Mouse (Mus musculus): ENCODE data around the gene Olfr709-ps1.
"Not testable (repeated sequence)": the region's sequence is repeated elsewhere in the genome, so short reads cannot be mapped to it uniquely, and the experiment has no call there.

Gene Olfr709-ps1

DNA sequence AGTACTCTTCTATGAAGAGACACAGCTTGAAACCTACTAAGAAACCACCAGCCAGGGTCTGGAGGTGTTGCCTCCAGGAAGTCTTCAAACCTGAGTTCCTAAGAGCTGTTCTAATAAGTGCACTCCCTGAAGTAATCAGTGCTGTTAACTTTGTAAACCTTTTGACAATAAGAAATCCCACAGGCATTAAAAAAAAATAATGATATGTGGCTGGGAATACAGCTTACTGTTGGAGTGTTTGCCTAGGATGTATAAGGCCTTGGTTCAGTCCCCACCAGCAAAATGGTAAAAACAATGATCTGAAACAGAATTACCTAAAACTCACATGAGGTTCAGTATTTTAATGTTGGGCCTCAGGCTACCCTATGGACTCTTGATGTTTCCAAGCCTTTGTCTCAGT is at the start of gene Olfr709-ps1:
Gene Olfr709-ps1 (minus strand): TSS at position 101 of the 400 bp plus-strand sequence.
- no peak for DNase-seq

DNA sequence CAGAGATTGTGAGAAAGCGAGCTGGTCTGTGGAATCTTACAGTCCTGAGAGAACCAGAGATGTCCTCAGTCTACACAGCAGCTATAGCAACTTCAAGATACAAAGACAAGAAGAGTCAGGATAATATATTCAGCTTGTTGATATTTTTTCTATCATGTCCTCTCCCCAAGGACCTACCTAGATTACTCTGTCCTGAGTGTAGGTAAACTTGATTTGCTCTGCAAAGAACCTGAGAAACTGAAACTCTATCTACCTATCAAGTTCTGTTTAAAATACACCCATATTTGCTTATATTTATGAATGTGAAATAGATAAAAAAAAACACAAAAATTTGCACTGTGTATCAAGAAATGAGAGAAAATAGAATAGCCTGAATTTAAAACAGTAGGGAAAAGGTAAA is 43.3 kb upstream of the Olfr709-ps1 start, which contains the start of gene Olfr711:
Gene Olfr711 (minus strand): TSS at position 101 of the 400 bp plus-strand sequence.
- no peak for DNase-seq

DNA sequence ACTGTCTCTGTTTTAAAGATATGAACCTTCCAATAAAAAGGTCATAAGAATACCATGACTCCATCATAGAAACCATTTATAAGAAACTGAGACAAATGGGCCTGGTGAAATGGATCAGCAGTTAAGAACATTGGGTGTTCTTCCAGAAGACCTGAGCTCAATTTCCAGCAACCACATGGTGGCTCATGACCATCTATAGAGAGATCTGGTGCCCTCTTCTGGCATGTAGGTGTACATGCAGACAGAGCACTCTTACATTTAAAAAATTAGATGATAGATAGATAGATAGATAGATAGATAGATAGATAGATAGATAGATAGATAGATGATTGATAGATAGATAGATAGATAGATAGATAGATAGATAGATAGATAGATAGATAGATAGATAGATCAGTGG is 35.5 kb upstream of the Olfr709-ps1 start:
- DNase-seq: not testable (repeated sequence)

DNA sequence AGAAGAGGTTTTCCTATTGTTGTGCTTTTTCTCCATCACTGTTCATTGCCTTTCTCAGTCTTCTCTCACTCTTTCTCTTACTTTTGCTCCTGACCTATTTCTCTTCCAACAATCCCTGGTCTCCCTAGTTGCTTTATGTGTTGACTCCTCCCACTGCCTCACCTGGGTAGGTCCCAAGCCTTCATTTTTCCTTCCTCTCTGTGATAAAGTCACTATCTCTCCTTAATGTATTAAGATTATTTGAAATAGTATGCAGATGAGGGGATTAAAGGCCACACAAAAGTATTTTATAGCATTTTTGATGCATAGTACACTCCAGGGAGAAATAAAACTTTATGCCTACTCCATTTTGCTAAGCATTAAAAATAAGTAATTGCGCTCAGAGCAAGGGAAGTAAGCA is 31.8 kb upstream of the Olfr709-ps1 start, which contains the start of gene Olfr6:
Gene Olfr6 (minus strand): TSS at position 101 of the 400 bp plus-strand sequence.
- DNase-seq: no peak

DNA sequence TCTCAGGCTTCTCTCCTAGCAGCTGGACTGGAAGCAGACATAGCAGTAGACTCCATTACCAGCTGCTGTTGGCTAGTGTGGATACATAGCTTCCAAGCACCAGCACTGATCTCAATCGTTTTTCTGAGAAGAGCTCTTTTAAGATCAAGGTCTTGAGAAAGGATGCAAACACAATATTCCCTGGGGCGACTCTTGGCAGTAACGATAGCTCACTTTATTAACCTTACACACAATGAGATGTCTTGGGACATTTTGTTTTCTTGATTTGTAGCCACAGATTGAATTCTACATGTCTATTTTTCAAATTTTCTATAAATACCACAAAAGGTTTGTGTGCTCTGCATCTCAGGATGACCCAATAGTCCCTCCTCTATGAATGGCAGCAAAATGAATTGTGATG is 16.2 kb upstream of the Olfr709-ps1 start, which contains the start of gene Olfr710:
Gene Olfr710 (minus strand): TSS at position 101 of the 400 bp plus-strand sequence.
- DNase-seq: no peak

DNA sequence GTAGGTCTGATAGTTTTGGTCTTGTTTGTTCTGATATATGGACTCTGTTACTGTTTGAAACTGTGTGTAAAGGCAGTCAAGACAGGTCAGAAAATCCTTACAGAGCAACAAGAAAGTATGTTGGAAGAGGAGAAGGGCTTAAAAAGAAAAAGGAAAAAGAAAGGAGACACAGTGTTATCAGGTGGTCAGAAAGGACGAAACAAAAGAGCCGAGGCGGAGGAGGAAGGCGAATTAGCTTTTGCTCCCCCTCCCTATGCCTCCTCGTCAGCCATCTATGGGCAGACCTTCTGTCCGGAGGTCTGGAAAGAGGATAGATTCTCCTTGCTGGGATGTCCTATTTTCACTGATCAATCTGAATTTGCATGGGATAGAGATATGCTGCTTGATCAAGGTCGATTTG is 11.1 kb downstream of the Olfr709-ps1 start:
- DNase-seq: not testable (repeated sequence)

DNA sequence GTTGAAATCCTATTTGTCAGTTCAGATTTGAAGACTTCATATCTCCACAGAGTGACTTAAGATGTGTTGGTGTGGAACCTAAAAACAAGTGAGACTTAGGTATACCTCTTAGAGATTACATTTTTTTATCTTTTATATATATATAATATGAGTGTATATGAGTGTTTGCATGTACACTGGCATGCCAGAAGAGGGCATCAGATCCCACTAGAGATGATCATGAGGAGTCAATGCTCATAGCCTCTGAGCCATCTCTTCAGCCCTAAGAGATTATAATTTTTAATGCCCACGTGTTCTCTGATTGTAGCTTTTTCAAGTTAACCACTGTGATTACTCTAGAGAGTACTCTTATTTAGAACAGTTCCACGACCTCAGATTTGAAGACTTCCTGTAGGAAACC is 24.3 kb downstream of the Olfr709-ps1 start, which contains the start of gene Olfr1532-ps1:
Gene Olfr1532-ps1 (plus strand): TSS at position 326 of the 400 bp plus-strand sequence.
- no peak for DNase-seq

DNA sequence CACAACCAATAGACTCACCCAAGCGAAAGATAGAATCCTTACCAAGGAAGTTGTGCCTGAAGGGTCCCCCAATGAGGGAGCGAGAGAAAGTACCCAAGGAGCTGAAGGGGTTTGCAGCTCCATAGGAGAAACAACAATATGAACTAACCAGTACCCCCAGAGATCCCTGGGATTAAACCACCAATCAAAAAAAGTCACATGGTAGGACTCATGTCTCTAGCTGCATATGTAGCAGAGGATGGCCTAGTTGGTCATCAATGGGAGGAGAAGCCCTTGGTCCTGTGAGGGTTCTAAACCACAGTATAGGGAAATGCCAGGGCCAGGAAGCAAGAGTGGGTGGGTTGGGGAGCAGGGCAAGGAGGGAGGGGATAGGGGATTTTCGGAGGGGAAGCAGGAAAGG is 30.9 kb downstream of the Olfr709-ps1 start, which contains the start of gene Olfr707:
Gene Olfr707 (minus strand): TSS at position 101 of the 400 bp plus-strand sequence.
- not testable (repeated sequence) for DNase-seq

DNA sequence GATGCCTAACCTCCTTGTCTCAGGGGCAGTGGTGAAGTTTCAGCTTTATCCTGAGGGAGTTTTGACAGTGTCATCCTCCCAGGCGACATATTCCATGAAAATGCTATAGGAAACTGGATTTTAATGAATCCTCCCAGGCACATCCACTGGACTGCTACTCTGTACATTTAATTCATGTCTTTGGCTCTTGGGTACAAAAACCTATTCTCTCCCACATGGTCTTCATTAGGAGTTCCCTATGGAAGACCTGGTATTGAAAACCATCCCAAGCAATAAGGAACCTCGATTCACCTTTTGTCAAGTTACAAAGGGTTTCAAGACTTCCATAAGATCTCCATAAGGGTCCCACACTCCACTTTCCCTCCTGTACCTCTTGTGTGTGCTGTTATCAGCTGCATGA is 44.0 kb downstream of the Olfr709-ps1 start, which contains the start of gene Olfr706:
Gene Olfr706 (minus strand): TSS at position 101 of the 400 bp plus-strand sequence.
- no peak for DNase-seq

DNA sequence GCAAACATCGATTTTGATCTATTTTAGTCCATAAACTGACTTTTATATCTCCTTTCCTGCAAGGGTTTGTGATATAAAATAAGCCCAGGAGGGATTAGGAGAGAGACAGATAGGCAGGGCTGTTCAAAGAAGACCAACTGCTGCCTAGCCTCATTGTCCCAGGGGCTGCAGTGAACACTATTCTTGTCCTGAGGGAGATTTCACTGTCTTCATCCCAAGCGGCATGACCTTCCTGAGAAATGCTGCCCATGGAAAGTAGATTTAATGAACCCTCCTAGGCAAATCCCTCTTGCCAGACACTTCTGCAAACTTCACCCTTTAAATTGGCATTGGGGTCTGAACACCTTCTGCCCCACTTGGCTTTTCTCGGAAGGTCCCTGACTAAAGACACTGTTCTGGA is 55.2 kb downstream of the Olfr709-ps1 start, which contains the start of gene Olfr705:
Gene Olfr705 (minus strand): TSS at position 101 of the 400 bp plus-strand sequence.
- DNase-seq: no peak

Measured in right cerebral cortex, postnatal 4 days (tissue).